Mouse (Mus musculus): ENCODE results near the gene Jaml. TPM values are rescaled to one million over a fixed set of nuclear protein-coding genes. Genes with fewer than 3 reads are reported as not detected.
A peak's percentile ranks its signal among the peaks of the same experiment; 100 is the strongest.

The Jaml gene
- polyA plus RNA-seq, 1 experiment from 2014 or later, result 0.15 TPM

DNA sequence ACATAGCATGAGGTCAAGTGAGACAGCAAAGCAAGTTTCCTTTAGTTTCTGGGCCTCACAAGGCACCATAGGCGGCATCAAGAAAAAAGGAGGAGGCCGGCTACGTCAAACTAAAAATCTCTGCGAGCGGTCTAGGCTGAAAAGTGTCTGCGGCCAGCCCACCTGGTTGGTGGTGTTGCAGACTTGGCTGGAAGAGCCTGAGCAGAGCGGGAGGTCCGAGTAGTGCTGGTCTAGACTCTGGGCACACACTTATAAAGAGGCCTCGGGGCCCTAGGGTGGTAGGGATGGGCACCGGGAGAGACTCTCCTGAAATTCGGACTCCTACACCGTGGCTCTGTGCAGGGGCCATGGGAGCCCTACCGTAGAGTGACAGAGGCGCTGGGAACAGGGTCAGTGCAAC is 36.7 kb downstream of the Jaml start:
- Histone ChIP-seq H3K27ac (ENCODE audit: low read depth, low read length) (no peak overlapping the region), H3K27me3 (replicated peaks; ENCODE audit: control insufficient read depth, insufficient read depth, low read length) (no peaks in the 10 kb centered on the region), H3K4me2 (ENCODE audit: low read length) (peak overlapping the region; percentile 59), H3K9ac (ENCODE audit: low read length) (peak overlapping the region; percentile 40; the same call in 1 of the 2 replicates), H3K36me3 (ENCODE audit: control insufficient read depth, insufficient read depth, low read length) (no peaks in the 10 kb centered on the region), H3K9me3 (replicated peaks; ENCODE audit: control insufficient read depth, low read length) (no peaks in the 10 kb centered on the region), H3K4me1 (ENCODE audit: control insufficient read depth, insufficient read depth, low read length) (peaks cover 9% of the 10 kb centered on the region; the same call in 1 of the 2 replicates), H3K4me3 (ENCODE audit: low read depth, low read length) (peak overlapping the region; percentile 33)
- WGBS, result 1% methylated on average over 14 of the region's 14 CpGs
- DNase-seq (ENCODE audit: low spot score) (peak; percentile 84), ATAC-seq (0 out of 2 replicates have a peak, but pooled peaks have one; percentile 48)

DNA sequence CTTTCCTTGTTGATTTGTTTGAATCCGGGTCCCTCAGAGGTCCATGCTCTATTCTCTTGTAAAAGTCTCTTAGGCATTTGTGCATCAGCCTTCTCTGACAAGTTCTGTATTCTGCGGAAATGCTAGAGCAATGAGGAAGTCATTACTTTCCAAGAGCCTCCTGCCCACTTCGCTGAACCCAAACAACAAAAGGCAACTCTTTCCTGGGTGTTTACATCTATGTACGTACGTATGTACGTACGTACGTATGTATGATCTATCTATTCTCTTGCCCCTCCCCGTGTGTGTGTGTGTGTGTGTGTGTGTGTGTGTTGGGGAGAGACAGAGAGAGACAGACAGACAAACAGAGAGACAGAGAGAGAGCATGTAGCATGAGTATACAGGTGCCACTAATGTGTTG is 37.8 kb downstream of the Jaml start:
- H3K9me3 ChIP-seq (replicated peaks; ENCODE audit: control insufficient read depth, low read length), result no peaks in the 10 kb centered on the region
- no peaks in the 10 kb centered on the region for H3K27me3 ChIP-seq (replicated peaks; ENCODE audit: control insufficient read depth, insufficient read depth, low read length)
- no peak for DNase-seq (ENCODE audit: low spot score)
- WGBS, result 73% methylated on average over 9 of the region's 9 CpGs
- no peak overlapping the region for H3K9ac ChIP-seq (ENCODE audit: low read length)
- H3K36me3 ChIP-seq (ENCODE audit: control insufficient read depth, insufficient read depth, low read length), result no peaks in the 10 kb centered on the region
- H3K4me2 ChIP-seq (ENCODE audit: low read length), result no peak overlapping the region
- no peak overlapping the region for H3K4me3 ChIP-seq (ENCODE audit: low read depth, low read length)
- peaks cover 10% of the 10 kb centered on the region for H3K4me1 ChIP-seq (ENCODE audit: control insufficient read depth, insufficient read depth, low read length)
- ATAC-seq, result no peak
- H3K27ac ChIP-seq (ENCODE audit: low read depth, low read length), result no peak overlapping the region

DNA sequence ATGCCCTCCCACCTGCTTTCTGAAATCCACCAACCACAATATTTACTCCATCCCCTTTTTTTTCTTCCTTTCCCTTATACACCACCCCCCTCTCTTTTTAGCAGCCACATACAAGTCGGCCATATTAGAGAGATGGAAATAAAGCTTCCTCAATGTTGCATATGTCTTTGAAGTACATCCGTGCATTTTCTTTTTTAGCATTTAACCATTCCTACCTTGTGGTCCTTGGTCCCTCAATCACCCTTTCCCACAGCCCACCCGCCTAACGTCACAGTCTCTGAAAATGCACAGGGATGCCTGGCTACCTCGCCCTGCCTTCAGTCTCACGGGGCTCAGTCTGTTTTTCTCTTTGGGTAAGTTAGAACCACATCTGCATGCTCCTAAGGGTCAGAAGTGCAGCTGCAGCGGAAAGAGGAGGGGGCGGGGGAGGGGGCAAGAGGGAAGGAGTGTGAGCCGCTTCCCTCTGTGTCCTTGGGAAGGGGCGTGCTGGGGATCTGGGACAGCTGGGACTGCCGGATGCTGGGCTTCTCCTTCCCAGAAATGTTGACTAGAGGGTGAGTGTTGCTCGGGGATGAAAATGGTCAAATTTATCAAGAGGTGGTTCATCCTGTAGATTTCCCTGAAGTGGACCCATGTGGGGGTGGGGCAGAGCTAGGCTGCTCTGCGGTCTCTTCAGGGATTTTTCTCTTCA is 38.9 kb downstream of the Jaml start, which contains the start of gene Scn2b:
Scn2b (plus strand) TSS at position 42 of the 691 bp plus-strand sequence.
- Histone ChIP-seq H3K9me3 (replicated peaks; ENCODE audit: control insufficient read depth, low read length) (no peaks in the 10 kb centered on the region), H3K36me3 (ENCODE audit: control insufficient read depth, insufficient read depth, low read length) (no peaks in the 10 kb centered on the region), H3K9ac (ENCODE audit: low read length) (peak within 1 kb of the TSS; percentile 85), H3K27me3 (replicated peaks; ENCODE audit: control insufficient read depth, insufficient read depth, low read length) (no peaks in the 10 kb centered on the region), H3K4me1 (ENCODE audit: control insufficient read depth, insufficient read depth, low read length) (peaks cover 16% of the 10 kb centered on the region), H3K4me2 (ENCODE audit: low read length) (peak within 1 kb of the TSS; percentile 68), H3K27ac (ENCODE audit: low read depth, low read length) (peak within 1 kb of the TSS; percentile 82), H3K4me3 (ENCODE audit: low read depth, low read length) (peak within 1 kb of the TSS; percentile 54)
- DNase-seq (ENCODE audit: low spot score) (peak; percentile 70), ATAC-seq (peak; percentile 66; the same call in 1 of the 2 replicates)
- WGBS, result under 1% methylated on average over 13 of the region's 13 CpGs

DNA sequence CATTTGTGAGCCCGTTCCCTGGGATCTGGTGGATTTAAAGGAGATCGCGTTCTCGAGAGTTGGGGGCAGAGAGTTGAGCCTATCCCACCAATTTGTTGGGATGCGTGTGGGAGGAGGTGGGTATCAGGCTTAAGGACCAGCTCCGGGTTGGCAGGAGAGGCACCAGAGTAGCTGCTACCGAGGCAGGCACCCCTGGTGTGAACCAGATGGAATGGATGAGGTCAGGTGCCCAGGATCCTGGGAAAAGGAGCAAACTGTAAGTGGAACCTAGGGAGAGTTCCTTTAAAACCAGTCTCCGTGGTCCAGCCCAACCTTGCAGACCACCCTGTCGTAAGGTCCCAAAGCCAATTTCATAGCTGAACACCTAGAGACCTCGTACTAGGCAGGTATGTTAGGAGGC is 39.6 kb downstream of the Jaml start:
- no peaks in the 10 kb centered on the region for H3K36me3 ChIP-seq (ENCODE audit: control insufficient read depth, insufficient read depth, low read length)
- ATAC-seq (no peak), DNase-seq (ENCODE audit: low spot score) (no peak)
- no peaks in the 10 kb centered on the region for H3K9me3 ChIP-seq (replicated peaks; ENCODE audit: control insufficient read depth, low read length)
- H3K4me2 ChIP-seq (ENCODE audit: low read length), result peak overlapping the region; percentile 68
- H3K9ac ChIP-seq (ENCODE audit: low read length), result peak overlapping the region; percentile 85
- H3K27ac ChIP-seq (ENCODE audit: low read depth, low read length), result no peak overlapping the region
- H3K4me1 ChIP-seq (ENCODE audit: control insufficient read depth, insufficient read depth, low read length), result peaks cover 16% of the 10 kb centered on the region
- WGBS, result 26% methylated on average over 10 of the region's 10 CpGs
- no peaks in the 10 kb centered on the region for H3K27me3 ChIP-seq (replicated peaks; ENCODE audit: control insufficient read depth, insufficient read depth, low read length)
- peak overlapping the region; percentile 54 for H3K4me3 ChIP-seq (ENCODE audit: low read depth, low read length)

DNA sequence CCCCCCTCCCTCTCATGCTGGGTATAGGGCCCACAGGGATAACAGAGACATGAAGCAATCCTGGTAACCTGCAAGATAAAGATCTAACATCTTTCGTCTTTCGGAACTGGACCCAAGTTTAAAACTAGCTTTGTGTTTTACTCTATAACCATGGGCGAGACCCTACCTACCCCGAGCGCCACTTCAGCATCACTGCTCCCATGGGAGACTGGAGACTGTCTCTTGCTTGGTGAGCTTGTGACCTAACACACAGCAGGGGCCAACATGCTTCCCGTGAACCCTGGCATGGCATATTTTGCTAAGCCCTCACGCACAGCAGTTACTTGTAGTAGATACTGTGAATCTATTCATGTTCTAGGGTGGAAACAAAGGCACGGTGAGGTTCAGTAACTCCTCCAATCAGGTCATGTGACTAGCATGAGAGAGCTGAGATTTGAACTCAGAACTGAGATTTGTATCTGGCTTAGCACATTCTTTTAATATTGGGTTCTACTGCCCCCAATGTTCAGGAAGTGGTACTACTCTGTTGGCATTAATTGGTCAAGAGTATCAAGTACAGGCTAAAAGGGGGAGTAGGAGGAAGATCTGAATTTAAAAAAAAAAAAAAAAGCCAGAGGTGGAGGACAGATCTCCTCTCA is 40.5 kb downstream of the Jaml start:
- H3K4me1 ChIP-seq (ENCODE audit: control insufficient read depth, insufficient read depth, low read length), result peaks cover 16% of the 10 kb centered on the region
- H3K27me3 ChIP-seq (replicated peaks; ENCODE audit: control insufficient read depth, insufficient read depth, low read length), result no peaks in the 10 kb centered on the region
- peak overlapping the region; percentile 54; the same call in 1 of the 2 replicates for H3K4me3 ChIP-seq (ENCODE audit: low read depth, low read length)
- peak overlapping the region; percentile 68 for H3K4me2 ChIP-seq (ENCODE audit: low read length)
- no peaks in the 10 kb centered on the region for H3K9me3 ChIP-seq (replicated peaks; ENCODE audit: control insufficient read depth, low read length)
- H3K27ac ChIP-seq (ENCODE audit: low read depth, low read length), result no peak overlapping the region
- ATAC-seq (no peak), DNase-seq (ENCODE audit: low spot score) (no peak)
- H3K36me3 ChIP-seq (ENCODE audit: control insufficient read depth, insufficient read depth, low read length), result no peaks in the 10 kb centered on the region
- WGBS, result 93% methylated on average over 8 of the region's 8 CpGs
- no peak overlapping the region for H3K9ac ChIP-seq (ENCODE audit: low read length)

DNA sequence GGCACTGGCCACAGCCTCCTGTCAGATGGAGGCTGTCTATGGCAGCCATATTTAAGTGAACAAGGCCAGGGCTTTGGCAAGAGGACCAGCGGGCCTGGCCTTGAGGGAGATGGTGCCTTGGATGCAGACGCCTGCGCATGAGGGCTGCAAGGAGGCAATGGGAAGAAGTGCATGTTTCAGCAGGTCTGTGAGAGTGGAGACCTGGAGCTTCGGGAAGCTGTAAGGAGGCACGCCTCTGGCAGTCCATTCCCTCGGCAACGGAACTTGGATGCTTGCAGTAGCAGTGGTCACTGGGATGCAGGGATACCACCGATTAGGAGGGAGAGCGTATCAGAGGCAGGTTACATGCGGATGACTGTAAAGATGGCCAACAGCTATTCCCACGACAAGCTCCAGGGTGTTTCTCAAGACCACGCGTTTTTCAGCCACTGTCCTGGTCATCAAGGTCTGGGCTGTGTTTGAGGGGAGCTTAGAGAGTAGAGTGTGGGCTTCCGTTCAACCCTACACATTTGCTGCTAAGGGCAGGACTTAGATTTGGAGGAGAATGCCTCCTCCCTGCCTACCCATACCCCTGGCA is 41.1 kb downstream of the Jaml start:
- DNase-seq (ENCODE audit: low spot score) (no peak), ATAC-seq (no peak)
- no peak overlapping the region for H3K27ac ChIP-seq (ENCODE audit: low read depth, low read length)
- H3K36me3 ChIP-seq (ENCODE audit: control insufficient read depth, insufficient read depth, low read length), result no peaks in the 10 kb centered on the region
- 89% methylated on average over 14 of the region's 14 CpGs for WGBS
- no peaks in the 10 kb centered on the region for H3K9me3 ChIP-seq (replicated peaks; ENCODE audit: control insufficient read depth, low read length)
- H3K4me3 ChIP-seq (ENCODE audit: low read depth, low read length), result no peak overlapping the region
- no peak overlapping the region for H3K9ac ChIP-seq (ENCODE audit: low read length)
- no peaks in the 10 kb centered on the region for H3K27me3 ChIP-seq (replicated peaks; ENCODE audit: control insufficient read depth, insufficient read depth, low read length)
- peaks cover 16% of the 10 kb centered on the region for H3K4me1 ChIP-seq (ENCODE audit: control insufficient read depth, insufficient read depth, low read length)
- H3K4me2 ChIP-seq (ENCODE audit: low read length), result no peak overlapping the region

DNA sequence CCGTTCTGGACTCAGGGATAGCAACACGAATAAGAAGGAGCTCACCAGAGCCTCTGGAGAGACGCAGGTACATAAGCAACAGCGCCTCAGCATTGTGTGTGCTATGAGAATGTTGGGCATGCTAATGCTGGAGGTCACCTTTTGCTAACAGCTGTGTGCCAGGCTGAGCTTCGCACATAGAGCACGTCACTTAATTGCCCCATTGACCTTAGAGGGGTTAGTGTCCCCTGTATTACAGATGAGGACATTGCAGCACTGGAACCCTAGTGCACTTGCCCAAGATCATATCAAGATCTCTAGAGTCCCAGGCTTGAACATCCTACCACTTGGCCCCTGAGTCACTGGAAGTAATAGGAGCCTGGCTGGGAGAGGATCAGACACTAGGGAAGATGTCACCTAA is 41.6 kb downstream of the Jaml start:
- WGBS, result 94% methylated on average over 6 of the region's 6 CpGs
- Histone ChIP-seq H3K4me3 (ENCODE audit: low read depth, low read length) (no peak overlapping the region), H3K36me3 (ENCODE audit: control insufficient read depth, insufficient read depth, low read length) (no peaks in the 10 kb centered on the region), H3K4me1 (ENCODE audit: control insufficient read depth, insufficient read depth, low read length) (peaks cover 16% of the 10 kb centered on the region), H3K9ac (ENCODE audit: low read length) (no peak overlapping the region), H3K4me2 (ENCODE audit: low read length) (no peak overlapping the region), H3K27ac (ENCODE audit: low read depth, low read length) (no peak overlapping the region), H3K27me3 (replicated peaks; ENCODE audit: control insufficient read depth, insufficient read depth, low read length) (no peaks in the 10 kb centered on the region), H3K9me3 (replicated peaks; ENCODE audit: control insufficient read depth, low read length) (no peaks in the 10 kb centered on the region)
- DNase-seq (ENCODE audit: low spot score) (no peak), ATAC-seq (no peak)

DNA sequence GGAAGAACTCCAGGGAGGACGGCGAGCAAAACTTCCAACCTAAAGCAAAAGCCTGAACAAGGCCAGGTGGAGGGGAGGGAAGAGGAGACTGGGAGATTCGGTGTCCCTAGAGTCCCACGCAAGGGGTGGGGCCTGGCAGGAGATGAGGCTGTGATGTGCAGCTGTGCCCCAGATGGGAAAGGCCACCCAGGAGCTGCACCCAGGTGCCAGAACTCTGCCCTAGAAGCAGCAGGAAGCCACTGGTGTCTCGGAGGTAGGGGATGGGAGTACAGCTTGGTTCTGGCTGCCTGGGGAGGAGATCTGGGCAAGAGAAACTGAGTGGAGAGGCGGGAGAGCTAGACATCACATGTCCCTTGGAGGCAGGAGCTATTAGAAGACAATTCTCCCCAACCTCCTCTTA is 42.0 kb downstream of the Jaml start:
- no peak overlapping the region for H3K4me2 ChIP-seq (ENCODE audit: low read length)
- H3K27ac ChIP-seq (ENCODE audit: low read depth, low read length), result no peak overlapping the region
- DNase-seq (ENCODE audit: low spot score), result no peak
- no peaks in the 10 kb centered on the region for H3K9me3 ChIP-seq (replicated peaks; ENCODE audit: control insufficient read depth, low read length)
- no peak for ATAC-seq
- 61% methylated on average over 6 of the region's 6 CpGs for WGBS
- H3K36me3 ChIP-seq (ENCODE audit: control insufficient read depth, insufficient read depth, low read length), result no peaks in the 10 kb centered on the region
- no peak overlapping the region for H3K4me3 ChIP-seq (ENCODE audit: low read depth, low read length)
- no peaks in the 10 kb centered on the region for H3K27me3 ChIP-seq (replicated peaks; ENCODE audit: control insufficient read depth, insufficient read depth, low read length)
- no peak overlapping the region for H3K9ac ChIP-seq (ENCODE audit: low read length)
- H3K4me1 ChIP-seq (ENCODE audit: control insufficient read depth, insufficient read depth, low read length), result peaks cover 16% of the 10 kb centered on the region

DNA sequence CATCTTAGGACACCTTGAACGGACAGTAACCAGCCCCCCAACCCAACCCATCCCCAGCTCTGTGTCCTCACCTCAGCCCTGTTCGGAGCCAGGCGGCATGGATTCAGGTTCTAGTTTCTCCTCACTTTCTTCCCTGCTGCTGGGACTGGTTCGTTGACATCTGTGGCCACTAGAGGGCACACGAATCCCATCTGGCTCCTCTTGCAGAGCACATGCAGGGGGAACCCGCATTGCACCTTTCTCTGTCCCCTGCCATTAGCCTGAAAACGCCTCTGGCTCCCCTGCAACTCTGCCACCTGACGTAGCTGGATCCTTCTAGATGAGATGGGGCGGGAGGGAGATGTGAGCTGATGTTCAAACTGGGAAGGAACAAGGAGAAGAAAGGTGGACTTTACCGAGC is 42.8 kb downstream of the Jaml start:
- H3K36me3 ChIP-seq (ENCODE audit: control insufficient read depth, insufficient read depth, low read length), result no peaks in the 10 kb centered on the region
- no peaks in the 10 kb centered on the region for H3K9me3 ChIP-seq (replicated peaks; ENCODE audit: control insufficient read depth, low read length)
- H3K4me2 ChIP-seq (ENCODE audit: low read length), result peak overlapping the region; percentile 43
- ATAC-seq, result peak; percentile 54
- H3K27me3 ChIP-seq (replicated peaks; ENCODE audit: control insufficient read depth, insufficient read depth, low read length), result no peaks in the 10 kb centered on the region
- no peak overlapping the region for H3K4me3 ChIP-seq (ENCODE audit: low read depth, low read length)
- H3K4me1 ChIP-seq (ENCODE audit: control insufficient read depth, insufficient read depth, low read length), result peaks cover 16% of the 10 kb centered on the region
- H3K27ac ChIP-seq (ENCODE audit: low read depth, low read length), result no peak overlapping the region
- 3% methylated on average over 10 of the region's 10 CpGs for WGBS
- H3K9ac ChIP-seq (ENCODE audit: low read length), result peak overlapping the region; percentile 38; the same call in 1 of the 2 replicates
- DNase-seq (ENCODE audit: low spot score), result peak; percentile 86

Measured in forebrain, embryonic 14.5 days (tissue).